ENCODE assay signal across 8 mouse cellular contexts in the genomic region with DNA sequence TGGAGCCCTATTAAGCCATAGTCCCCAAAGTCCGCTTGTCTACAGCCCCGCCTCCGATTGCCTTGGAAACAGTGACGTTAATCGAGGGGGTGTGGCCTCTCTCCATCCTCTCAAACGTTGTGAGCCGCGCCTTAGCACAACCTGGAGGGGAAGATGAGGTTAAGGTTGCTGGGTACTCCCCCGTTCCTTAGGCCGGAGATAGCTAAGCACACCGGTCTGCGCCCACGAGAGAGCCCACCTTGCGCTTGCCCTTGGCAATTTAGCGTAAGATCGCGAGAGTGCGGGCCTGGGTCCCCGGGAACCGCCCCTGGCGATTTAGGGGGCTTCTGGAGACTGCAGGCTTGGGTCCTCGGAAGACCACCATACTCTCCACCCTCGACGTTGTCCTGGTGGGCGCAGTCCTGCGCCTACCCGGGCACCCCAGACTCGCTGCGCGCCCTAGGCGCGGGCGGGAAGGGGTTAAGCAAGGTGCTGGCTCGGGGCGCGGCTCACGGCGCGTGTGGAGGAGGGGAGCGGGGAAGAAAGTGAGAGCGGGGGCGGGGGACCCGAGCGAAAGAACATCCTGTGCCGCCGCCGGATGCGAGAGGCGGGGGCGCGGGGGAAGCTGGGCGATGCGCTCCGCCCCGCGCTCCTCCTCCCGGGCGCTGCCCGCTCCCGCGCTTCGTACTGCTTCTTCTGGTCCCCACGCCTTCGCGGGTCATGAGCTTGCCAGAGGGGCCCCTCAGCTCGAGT. TPM values are rescaled to one million over a fixed set of nuclear protein-coding genes. Genes with fewer than 3 reads are reported as not detected.
DNase-seq lines count a peak whose midpoint lies in the region; ATAC-seq lines count a peak whose summit lies in the region.

No protein-coding gene starts in this region.

- peak overlapping the region; percentile 90 for H3K4me2 ChIP-seq in hindbrain, embryonic 13.5 days

- peak overlapping the region; percentile 94 for H3K27ac ChIP-seq in hindbrain, embryonic 13.5 days

- H3K4me1 ChIP-seq in hindbrain, embryonic 13.5 days (replicated peaks), result peaks cover 32% of the 10 kb centered on the region

- H3K36me3 ChIP-seq in hindbrain, embryonic 13.5 days, result no peaks in the 10 kb centered on the region

- under 1% methylated on average over 64 of the region's 66 CpGs for WGBS in hindbrain, embryonic 13.5 days

- peak overlapping the region; percentile 89 for H3K9ac ChIP-seq in hindbrain, embryonic 13.5 days

- ATAC-seq in hindbrain, embryonic 13.5 days (ENCODE audit: low FRiP score), result peak; percentile 86

- no peaks in the 10 kb centered on the region for H3K9me3 ChIP-seq in hindbrain, embryonic 13.5 days

- peak; percentile 94 for DNase-seq in MN1 (ENCODE audit: low spot score)
- DNase-seq in cerebellum, adult 9-10 months, result peak; percentile 96
- DNase-seq in frontal cortex, postnatal 14 days (ENCODE audit: low spot score in 2 of 2), result peak; percentile 82 to 88
- DNase-seq in layer of hippocampus, postnatal 14 days (ENCODE audit: low spot score in 2 of 2), result peak; percentile 87 to 97
- peak; percentile 94 for DNase-seq in lung, postnatal 10 days
- peak; percentile 71 for DNase-seq in ovary, postnatal 14 days (ENCODE audit: low spot score)
- peak; percentile 96 to 97 for DNase-seq in thymus, postnatal 10 days (ENCODE audit: low spot score in 2 of 2)

- peak overlapping the region; percentile 74 for H3K4me3 ChIP-seq in hindbrain, embryonic 13.5 days

- peaks cover 50% of the 10 kb centered on the region for H3K27me3 ChIP-seq in hindbrain, embryonic 13.5 days

RNA-seq across cellular contexts. Expression of gene Fkbp5, which starts 5.5 kb away (rescaled TPM):
- 24.8 and 27.2 TPM in 2 replicates for polyA plus RNA-seq in hindbrain, embryonic 13.5 days (2015; fragmentation: Nextera tagmentation; extraction: Ambion mirVana)
- 10 to 100 TPM; 65.4 to 78.1 TPM for total RNA-seq in layer of hippocampus, postnatal 14 days (2021)

RNA-seq across cellular contexts. Expression of gene Armc12, which starts 7.8 kb away (rescaled TPM):
- polyA plus RNA-seq in hindbrain, embryonic 13.5 days (2015; fragmentation: Nextera tagmentation; extraction: Ambion mirVana), result not detected in 2 replicates
- total RNA-seq in layer of hippocampus, postnatal 14 days (2021), result not detected

RNA-seq across cellular contexts. Expression of gene Clpsl2, which starts 26.4 kb away (rescaled TPM):
- polyA plus RNA-seq in hindbrain, embryonic 13.5 days (2015; fragmentation: Nextera tagmentation; extraction: Ambion mirVana), result not detected in 2 replicates
- total RNA-seq in layer of hippocampus, postnatal 14 days (2021), result not detected

RNA-seq across cellular contexts. Expression of gene Clps, which starts 37.8 kb away (rescaled TPM):
- polyA plus RNA-seq in hindbrain, embryonic 13.5 days (2015; fragmentation: Nextera tagmentation; extraction: Ambion mirVana), result 0.58 TPM in 1 of 2 replicates, not detected in the other
- total RNA-seq in layer of hippocampus, postnatal 14 days (2021), result not detected

RNA-seq across cellular contexts. Expression of gene Lhfpl5, which starts 52.7 kb away (rescaled TPM):
- polyA plus RNA-seq in hindbrain, embryonic 13.5 days (2015; fragmentation: Nextera tagmentation; extraction: Ambion mirVana), result 6.4 and 7.2 TPM in 2 replicates
- 1 to 10 TPM; 2.7 to 3.4 TPM for total RNA-seq in layer of hippocampus, postnatal 14 days (2021)

Comparison
In these comparisons a context has a peak if more than half of its experiments do, and no peak if none do; other contexts are left out.
1. Peak in every context shown above with its lines: DNase-seq, ATAC-seq, H3K4me3 ChIP-seq and H3K27ac ChIP-seq.